Mouse (Mus musculus) monocyte, adult 5-6 weeks (primary cell): ENCODE results near the gene Lct. TPM values are rescaled to one million over a fixed set of nuclear protein-coding genes. Genes with fewer than 3 reads are reported as not detected.

Source experiments
- total RNA-seq: library from RNA; stranded (forward); fragments of 200-1000, 200-491, 200-594 nt; gene quantifications from 3 replicates; pipeline ENCODE4 v1.2.3, GENCODE M21; 2017

Gene Lct
- total RNA-seq, 1 experiment from 2014 or later: not detected

Other genes starting within 250 kb of the Lct start
- 1.9 to 5.7 TPM (median 5.4 TPM) in 3 replicates for gene Zranb3, start 225.3 kb downstream of the Lct start, total RNA-seq
- gene R3hdm1, start 225.0 kb downstream of the Lct start, total RNA-seq: 41.9 to 91.3 TPM (median 53.3 TPM) in 3 replicates
- 178 to 257 TPM (median 245 TPM) in 3 replicates for gene Ubxn4, start 84.4 kb downstream of the Lct start, total RNA-seq
- gene Mcm6, start 31.3 kb upstream of the Lct start, total RNA-seq: 50.1 to 76.0 TPM (median 57.7 TPM) in 3 replicates
- 92.1 to 108 TPM (median 101 TPM) in 3 replicates for gene Dars, start 89.0 kb upstream of the Lct start, total RNA-seq